Mouse (Mus musculus) G1E (cell line): ENCODE results near the gene Snx29.

Source experiments
- CTCF ChIP-seq: IDR thresholded peaks from 2 replicates; pipeline ENCODE4 v1.5.1; 2012; ENCODE audit warnings: low read depth, low read length, inconsistent platforms, mixed read lengths
- GATA1 ChIP-seq: IDR thresholded peaks from 2 replicates; pipeline ENCODE4 v1.6.1; 2012; ENCODE audit warnings: borderline replicate concordance, low read length, inconsistent platforms, mixed read lengths
- GATA2 ChIP-seq: IDR thresholded peaks from 2 replicates; pipeline ENCODE4 v1.6.1; 2012; ENCODE audit warnings: low read depth, low read length, inconsistent platforms, borderline replicate concordance
- POLR2AphosphoS5 ChIP-seq: IDR thresholded peaks from 2 replicates; pipeline ENCODE4 v1.6.1; 2012; ENCODE audit warnings: low read depth, low read length, inconsistent platforms; ENCODE audit not compliant: insufficient replicate concordance
- TAL1 ChIP-seq: conservative IDR thresholded peaks from 2 replicates; pipeline ENCODE4 v1.6.1; 2012; ENCODE audit warnings: low read depth, low read length, inconsistent platforms, mixed read lengths

DNA sequence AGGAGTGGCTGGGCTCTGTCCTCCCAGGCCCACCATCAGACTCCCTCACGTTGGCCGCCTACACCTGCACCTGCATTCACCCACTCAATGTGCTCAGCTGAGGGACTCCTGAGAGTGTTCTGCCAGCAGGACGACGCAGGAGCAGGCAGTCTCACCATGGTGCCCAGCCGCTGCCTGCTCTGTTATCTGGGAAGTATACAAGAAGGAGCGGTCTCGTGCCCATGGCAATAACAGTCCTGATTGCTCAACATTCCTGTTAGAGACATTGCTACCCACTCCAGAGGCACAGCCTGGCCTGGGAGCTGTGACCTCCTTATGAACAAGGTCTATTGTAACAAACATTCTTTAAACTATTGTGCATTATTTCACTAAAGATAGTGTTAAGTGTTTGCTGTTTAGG, 435.2 kb downstream of the Snx29 start:
- no peak for TF ChIP-seq CTCF
- no peak for TF ChIP-seq POLR2AphosphoS5
- TF ChIP-seq TAL1: no peak
- TF ChIP-seq GATA2: no peak
- TF ChIP-seq GATA1: no peak
